Mouse (Mus musculus): ENCODE results near the gene Olfr17. TPM values are rescaled to one million over a fixed set of nuclear protein-coding genes. Genes with fewer than 3 reads are reported as not detected.
"Not testable (repeated sequence)": the region's sequence is repeated elsewhere in the genome, so short reads cannot be mapped to it uniquely, and the experiment has no call there.

The Olfr17 gene
- not detected for total RNA-seq (2018; cell fraction: chromatin; rRNA removed)
- total RNA-seq (2018; cell fraction: cytosol; rRNA removed), result not detected
- total RNA-seq (2018; cell fraction: nucleus; rRNA removed), result not detected
- polyA plus RNA-seq (2018), result not detected in 3 replicates

DNA sequence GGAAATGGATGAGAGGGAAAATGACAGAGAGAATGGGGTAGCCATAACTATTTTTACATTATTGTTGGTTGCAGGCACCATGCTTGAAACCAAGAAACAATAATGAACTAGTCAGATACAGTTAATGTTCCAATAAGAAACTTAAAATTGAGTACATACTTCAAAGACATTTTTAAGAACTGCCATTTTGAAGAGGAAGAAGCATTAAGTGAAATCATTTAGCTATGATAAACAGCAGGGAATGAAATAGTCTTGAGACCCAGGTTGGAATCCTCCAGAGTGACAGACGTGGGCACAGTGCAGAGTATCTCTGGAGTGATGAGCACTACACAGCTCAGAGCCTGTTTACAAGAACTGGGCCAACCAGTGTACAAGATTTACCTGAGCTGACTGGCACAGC is at the start of gene Olfr17:
TSS of gene Olfr17 (plus strand) at position 301 of the 400 bp plus-strand sequence.
- H3K36me3 ChIP-seq (ENCODE audit: inconsistent target), result no peaks in the 10 kb centered on the region
- WGBS (ENCODE audit: missing documents), result 53% methylated on average over 1 of the region's 1 CpGs
- H3K27ac ChIP-seq, result no peak within 1 kb of the TSS
- H3K4me3 ChIP-seq (ENCODE audit: inconsistent target), result no peak within 1 kb of the TSS
- no peaks in the 10 kb centered on the region for H3K79me2 ChIP-seq (ENCODE audit: inconsistent target)

DNA sequence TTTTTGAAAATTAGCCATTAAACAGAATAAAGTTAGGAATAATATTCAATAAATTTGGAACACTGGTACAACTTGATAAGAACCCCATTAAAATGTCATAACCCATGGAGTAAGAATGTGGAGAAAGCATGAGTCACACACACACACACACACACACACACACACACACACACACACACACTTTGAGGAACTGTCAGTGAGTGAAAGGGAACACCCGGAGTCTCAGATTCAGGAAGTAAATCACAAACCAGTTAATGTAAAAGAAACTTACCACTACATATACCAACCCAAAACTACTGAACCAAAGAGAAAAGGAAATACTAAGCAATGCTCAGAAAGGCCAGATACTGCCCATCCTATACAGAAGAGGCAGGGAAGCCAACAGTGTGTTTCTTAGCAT is 48.6 kb upstream of the Olfr17 start:
- Histone ChIP-seq H3K4me3 (ENCODE audit: inconsistent target) (no peak overlapping the region), H3K27ac (no peak overlapping the region), H3K79me2 (ENCODE audit: inconsistent target) (no peaks in the 10 kb centered on the region), H3K36me3 (ENCODE audit: inconsistent target) (no peaks in the 10 kb centered on the region)
- 0% methylated on average over 1 of the region's 1 CpGs for WGBS (ENCODE audit: missing documents)

DNA sequence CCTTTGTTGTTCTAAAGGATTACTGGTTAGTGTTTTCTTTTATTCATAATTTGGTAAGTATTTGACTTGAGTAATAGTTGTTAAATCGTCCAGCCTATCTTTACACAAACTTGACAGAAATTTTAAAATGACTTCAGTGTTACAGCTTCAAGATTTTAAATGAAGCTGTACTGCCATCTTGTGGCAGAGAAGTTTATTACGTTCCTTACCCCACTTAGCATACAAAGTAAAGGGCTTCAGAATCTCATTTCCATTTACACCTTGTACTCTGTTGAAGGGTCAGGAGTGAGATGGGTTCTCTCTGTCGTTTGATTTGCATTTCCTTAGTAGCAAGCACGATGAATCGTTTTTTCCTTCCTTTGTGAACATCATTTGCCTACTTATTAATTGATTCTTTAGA is 47.2 kb upstream of the Olfr17 start:
- WGBS (ENCODE audit: missing documents), result 1% methylated on average over 5 of the region's 5 CpGs
- no peaks in the 10 kb centered on the region for H3K79me2 ChIP-seq (ENCODE audit: inconsistent target)
- H3K27ac ChIP-seq, result no peak overlapping the region
- H3K4me3 ChIP-seq (ENCODE audit: inconsistent target), result no peak overlapping the region
- H3K36me3 ChIP-seq (ENCODE audit: inconsistent target), result no peaks in the 10 kb centered on the region

DNA sequence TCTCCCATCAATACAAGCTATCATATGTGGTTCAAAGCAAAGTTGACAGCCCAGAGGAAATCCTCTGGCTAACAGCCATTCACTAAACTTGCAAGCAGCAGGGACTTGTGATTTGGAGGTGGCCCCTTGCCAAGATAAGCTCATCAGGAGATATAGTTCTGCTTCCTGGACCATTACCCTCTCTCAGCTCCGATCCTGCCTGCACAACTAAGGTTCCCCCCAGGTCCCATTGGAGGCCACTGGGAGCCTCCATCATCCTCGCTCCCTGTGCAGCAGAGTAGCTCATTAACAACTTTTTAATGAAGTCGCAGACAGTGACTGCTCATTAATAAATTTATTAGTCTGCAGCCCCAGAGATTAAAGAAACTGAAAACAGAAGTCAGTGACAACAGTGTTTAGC is 45.4 kb upstream of the Olfr17 start:
- Histone ChIP-seq H3K4me3 (ENCODE audit: inconsistent target) (no peak overlapping the region), H3K27ac (no peak overlapping the region), H3K79me2 (ENCODE audit: inconsistent target) (no peaks in the 10 kb centered on the region), H3K36me3 (ENCODE audit: inconsistent target) (no peaks in the 10 kb centered on the region)
- 28% methylated on average over 3 of the region's 3 CpGs for WGBS (ENCODE audit: missing documents)

DNA sequence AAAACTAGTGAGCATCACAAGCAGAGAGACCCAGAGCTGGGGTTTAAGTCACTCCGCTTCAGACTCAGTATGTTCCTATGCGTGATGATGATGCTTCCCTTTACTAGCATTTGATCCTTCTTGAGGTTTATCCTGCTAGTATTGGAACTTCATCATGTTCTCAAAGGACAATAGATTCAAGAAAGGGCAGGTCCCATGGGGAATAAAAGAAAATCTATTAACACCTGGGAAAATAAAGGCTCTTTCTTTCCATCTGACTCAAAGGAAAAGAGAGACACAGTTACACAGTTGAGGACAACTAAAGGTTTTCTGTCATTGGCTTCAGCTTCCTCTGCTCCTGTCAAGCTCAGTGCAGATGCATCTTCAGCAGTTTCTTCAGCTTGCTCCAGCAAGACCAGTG is 22.3 kb upstream of the Olfr17 start, which contains the start of gene Olfr714:
TSS of gene Olfr714 (plus strand) at position 301 of the 400 bp plus-strand sequence.
- Histone ChIP-seq H3K4me3 (ENCODE audit: inconsistent target) (no peak within 1 kb of the TSS), H3K79me2 (ENCODE audit: inconsistent target) (no peaks in the 10 kb centered on the region), H3K36me3 (ENCODE audit: inconsistent target) (no peaks in the 10 kb centered on the region), H3K27ac (no peak within 1 kb of the TSS)
- WGBS (ENCODE audit: missing documents), result 90% methylated on average over 2 of the region's 2 CpGs

DNA sequence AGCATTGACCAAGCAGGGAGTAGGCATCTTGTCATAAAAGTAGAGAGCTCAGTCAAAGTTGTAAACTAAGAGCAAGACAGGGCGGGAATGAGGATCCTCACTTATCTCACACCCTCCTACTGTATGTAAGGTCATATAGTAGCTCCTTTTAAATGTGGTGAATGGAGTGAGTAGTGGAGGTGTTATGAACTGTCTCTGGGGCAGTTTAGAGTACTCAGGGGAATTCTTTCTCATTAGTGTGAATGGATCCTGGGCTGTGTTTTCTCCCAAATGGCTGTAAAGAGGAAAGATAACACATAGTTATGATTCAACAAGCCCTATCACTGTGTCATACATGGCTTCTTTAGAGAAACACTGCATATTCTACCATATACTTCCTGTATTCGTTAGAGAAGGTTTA is 17.2 kb downstream of the Olfr17 start, which contains the start of gene Olfr715b:
TSS of gene Olfr715b (minus strand) at position 101 of the 400 bp plus-strand sequence.
- H3K4me3 ChIP-seq (ENCODE audit: inconsistent target); H3K36me3 ChIP-seq (ENCODE audit: inconsistent target); H3K27ac ChIP-seq; H3K79me2 ChIP-seq (ENCODE audit: inconsistent target): not testable (repeated sequence)
- WGBS (ENCODE audit: missing documents), result 100% methylated on average over 1 of the region's 2 CpGs

DNA sequence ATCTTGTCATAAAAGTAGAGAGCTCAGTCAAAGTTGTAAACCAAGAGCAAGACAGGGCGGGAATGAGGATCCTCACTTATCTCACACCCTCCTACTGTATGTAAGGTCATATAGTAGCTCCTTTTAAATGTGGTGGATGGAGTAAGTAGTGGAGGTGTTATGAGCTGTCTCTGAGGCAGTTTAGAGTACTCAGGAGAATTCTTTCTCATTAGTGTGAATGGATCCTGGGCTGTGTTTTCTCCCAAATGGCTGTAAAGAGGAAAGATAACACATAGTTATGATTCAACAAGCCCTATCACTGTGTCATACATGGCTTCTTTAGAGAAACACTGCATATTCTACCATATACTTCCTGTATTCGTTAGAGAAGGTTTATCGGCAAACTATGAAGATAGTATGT is 38.0 kb downstream of the Olfr17 start, which contains the start of gene Olfr715:
TSS of gene Olfr715 (minus strand) at position 101 of the 400 bp plus-strand sequence.
- H3K27ac ChIP-seq; H3K79me2 ChIP-seq (ENCODE audit: inconsistent target); H3K36me3 ChIP-seq (ENCODE audit: inconsistent target); H3K4me3 ChIP-seq (ENCODE audit: inconsistent target): not testable (repeated sequence)
- 80% methylated on average over 1 of the region's 3 CpGs for WGBS (ENCODE audit: missing documents)

DNA sequence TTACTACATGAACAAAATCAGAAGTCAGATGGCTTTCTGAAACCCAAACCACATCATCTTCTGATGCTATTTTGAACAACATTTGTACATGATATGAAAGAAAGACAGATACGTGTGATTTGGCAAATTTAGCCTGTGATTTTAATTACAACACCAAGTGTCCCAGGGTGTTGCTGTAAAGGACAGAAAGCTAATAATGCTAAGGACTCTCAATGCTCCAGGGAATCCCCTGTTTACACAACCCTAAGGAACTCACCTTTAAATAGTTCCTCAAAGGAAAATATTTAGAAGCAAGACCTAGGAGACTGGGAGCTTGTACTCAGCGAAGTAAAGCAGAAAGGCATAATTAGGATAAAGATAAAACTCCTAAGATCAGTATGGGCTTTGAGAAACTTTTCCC is 45.0 kb downstream of the Olfr17 start, which contains the start of gene Olfr716:
TSS of gene Olfr716 (plus strand) at position 301 of the 400 bp plus-strand sequence.
- not testable (repeated sequence) for H3K36me3 ChIP-seq (ENCODE audit: inconsistent target); H3K4me3 ChIP-seq (ENCODE audit: inconsistent target); H3K79me2 ChIP-seq (ENCODE audit: inconsistent target); H3K27ac ChIP-seq
- WGBS (ENCODE audit: missing documents), result 68% methylated on average over 2 of the region's 2 CpGs

Other genes with a start within 250 kb of the Olfr17 start
- gene Olfr703, start 249.9 kb upstream of the Olfr17 start, polyA plus RNA-seq (2018), result not detected in 3 replicates
- gene Olfr704, start 230.0 kb upstream of the Olfr17 start, polyA plus RNA-seq (2018), result not detected in 3 replicates
- gene Olfr705, start 216.3 kb upstream of the Olfr17 start, polyA plus RNA-seq (2018), result not detected in 3 replicates
- gene Olfr706, start 205.1 kb upstream of the Olfr17 start, polyA plus RNA-seq (2018), result not detected in 3 replicates
- not detected in 3 replicates for gene Olfr707, start 192.0 kb upstream of the Olfr17 start, polyA plus RNA-seq (2018)
- not detected in 3 replicates for gene Olfr1532-ps1, start 185.2 kb upstream of the Olfr17 start, polyA plus RNA-seq (2018)
- not detected in 3 replicates for gene Olfr709-ps1, start 161.0 kb upstream of the Olfr17 start, polyA plus RNA-seq (2018)
- gene Olfr710, start 144.9 kb upstream of the Olfr17 start, polyA plus RNA-seq (2018), result not detected in 3 replicates
- not detected in 3 replicates for gene Olfr6, start 129.3 kb upstream of the Olfr17 start, polyA plus RNA-seq (2018)
- gene Olfr711, start 117.8 kb upstream of the Olfr17 start, polyA plus RNA-seq (2018), result not detected in 3 replicates
- not detected in 3 replicates for gene Olfr2, start 87.1 kb upstream of the Olfr17 start, polyA plus RNA-seq (2018)
- gene Olfr713, start 62.0 kb upstream of the Olfr17 start, polyA plus RNA-seq (2018), result not detected in 3 replicates
- not detected in 3 replicates for gene Olfr714, start 22.2 kb upstream of the Olfr17 start, polyA plus RNA-seq (2018)
- not detected in 3 replicates for gene Olfr715b, start 17.1 kb downstream of the Olfr17 start, polyA plus RNA-seq (2018)
- gene Olfr715, start 37.9 kb downstream of the Olfr17 start, polyA plus RNA-seq (2018), result not detected in 3 replicates
- gene Olfr716, start 45.1 kb downstream of the Olfr17 start, polyA plus RNA-seq (2018), result not detected in 3 replicates
- gene Nlrp14, start 73.8 kb downstream of the Olfr17 start, polyA plus RNA-seq (2018), result not detected in 3 replicates
- gene Rbmxl2, start 116.2 kb downstream of the Olfr17 start, polyA plus RNA-seq (2018), result not detected in 3 replicates